ENCODE assay signal across 22 mouse cellular contexts in the genomic region with DNA sequence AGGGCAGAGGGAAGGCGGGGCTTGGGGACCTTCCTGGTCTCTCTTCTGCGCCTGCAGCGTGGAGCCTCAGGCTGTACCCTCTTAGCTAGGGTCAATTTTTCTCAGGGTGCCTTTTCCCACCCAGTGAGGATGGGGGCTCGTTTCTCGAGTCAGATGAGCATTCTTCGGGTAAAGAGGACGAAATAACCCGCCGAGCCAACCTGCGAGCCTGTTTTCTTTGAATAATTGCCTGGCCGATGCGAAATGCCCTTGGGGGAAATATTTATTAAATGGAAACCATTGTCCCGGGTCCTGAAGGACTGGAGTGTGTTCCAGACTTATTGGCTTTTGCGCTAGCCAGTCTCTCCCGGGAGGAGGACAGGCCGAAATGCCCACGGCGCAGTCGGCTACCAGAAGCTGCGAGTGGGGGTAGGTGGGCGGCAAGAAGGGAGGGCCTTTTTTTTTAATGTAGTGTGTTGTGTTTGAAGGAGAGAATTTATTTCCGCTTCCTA. TPM values are rescaled to one million over a fixed set of nuclear protein-coding genes. Genes with fewer than 3 reads are reported as not detected.
A peak's percentile ranks its signal among the peaks of the same experiment; 100 is the strongest.
DNase-seq lines count a peak whose midpoint lies in the region; ATAC-seq and TF ChIP-seq lines count a peak whose summit lies in the region.
"Had no signal": no experiment of that assay in that cellular context is flagged by ENCODE, and none has a peak within 500 bp of the region (broad histone marks: within the 10 kb centered on the region; RNA-seq: fewer than 3 reads in every experiment).

No protein-coding gene starts in this region.

- no peak for ATAC-seq in forebrain, postnatal 0 days
- no peak for ATAC-seq in forebrain, embryonic 16.5 days
- ATAC-seq in hindbrain, embryonic 12.5 days (ENCODE audit: low FRiP score), result no peak
- no peak for ATAC-seq in midbrain, embryonic 14.5 days (ENCODE audit: low FRiP score, low TSS enrichment)

- H3K4me1 ChIP-seq in forebrain, postnatal 0 days (ENCODE audit: insufficient read depth), result no peaks in the 10 kb centered on the region
- peaks cover 24% of the 10 kb centered on the region for H3K4me1 ChIP-seq in forebrain, embryonic 16.5 days (replicated peaks; ENCODE audit: control insufficient read depth, insufficient read depth, low read length)
- H3K4me1 ChIP-seq in E14TG2a.4 (replicated peaks; ENCODE audit: low read depth, low read length), result peaks cover 54% of the 10 kb centered on the region
- peaks cover 22% of the 10 kb centered on the region for H3K4me1 ChIP-seq in hindbrain, embryonic 12.5 days
- peaks cover 15% of the 10 kb centered on the region for H3K4me1 ChIP-seq in midbrain, embryonic 14.5 days (ENCODE audit: control insufficient read depth, insufficient read depth, low read length)

- no peaks in the 10 kb centered on the region for H3K36me3 ChIP-seq in forebrain, postnatal 0 days (ENCODE audit: insufficient read depth)
- no peaks in the 10 kb centered on the region for H3K36me3 ChIP-seq in forebrain, embryonic 16.5 days (ENCODE audit: control insufficient read depth, insufficient read depth)
- H3K36me3 ChIP-seq in E14TG2a.4 (ENCODE audit: insufficient read depth, low read length), result no peaks in the 10 kb centered on the region
- no peaks in the 10 kb centered on the region for H3K36me3 ChIP-seq in hindbrain, embryonic 12.5 days
- H3K36me3 ChIP-seq in midbrain, embryonic 14.5 days (ENCODE audit: control insufficient read depth, insufficient read depth, low read length), result no peaks in the 10 kb centered on the region
- H3K36me3 ChIP-seq: G1E had no signal

- no peak overlapping the region for H3K4me2 ChIP-seq in forebrain, postnatal 0 days (ENCODE audit: low read depth)
- H3K4me2 ChIP-seq in forebrain, embryonic 16.5 days (ENCODE audit: low read length), result no peak overlapping the region
- peak overlapping the region; percentile 41 for H3K4me2 ChIP-seq in hindbrain, embryonic 12.5 days (replicated peaks)
- peak overlapping the region; percentile 54 for H3K4me2 ChIP-seq in midbrain, embryonic 14.5 days (ENCODE audit: low read length)

- TF ChIP-seq CTCF in forebrain, postnatal 0 days (IDR thresholded peaks at IDR 0.05; ENCODE audit: low read depth), result no peak
- TF ChIP-seq CTCF in E14TG2a.4 (conservative IDR thresholded peaks at IDR 0.05; ENCODE audit: low read length), result no peak
- TF ChIP-seq CTCF in gastrocnemius, adult 2 months (IDR thresholded peaks at IDR 0.05), result no peak

- no peak overlapping the region for H3K9ac ChIP-seq in forebrain, postnatal 0 days
- H3K9ac ChIP-seq in forebrain, embryonic 16.5 days (replicated peaks; ENCODE audit: low read depth, low read length), result no peak overlapping the region
- H3K9ac ChIP-seq in hindbrain, embryonic 12.5 days, result no peak overlapping the region
- no peak overlapping the region for H3K9ac ChIP-seq in midbrain, embryonic 14.5 days (replicated peaks; ENCODE audit: low read length)
- H3K9ac ChIP-seq: lung, embryonic 14.5 days had no signal

- no peak overlapping the region for H3K27ac ChIP-seq in forebrain, postnatal 0 days (ENCODE audit: low read depth, low read length)
- H3K27ac ChIP-seq in forebrain, embryonic 16.5 days (ENCODE audit: low read length), result no peak overlapping the region
- H3K27ac ChIP-seq in hindbrain, embryonic 12.5 days, result no peak overlapping the region
- peak overlapping the region; percentile 32; the same call in 1 of the 2 replicates for H3K27ac ChIP-seq in midbrain, embryonic 14.5 days (replicated peaks; ENCODE audit: low read depth, low read length)
- no peak overlapping the region for H3K27ac ChIP-seq in gastrocnemius, adult 2 months

- no peaks in the 10 kb centered on the region for H3K9me3 ChIP-seq in forebrain, postnatal 0 days (ENCODE audit: low read length)
- no peaks in the 10 kb centered on the region for H3K9me3 ChIP-seq in forebrain, embryonic 16.5 days (ENCODE audit: control insufficient read depth, low read length)
- H3K9me3 ChIP-seq in E14TG2a.4 (ENCODE audit: low read length), result peaks cover 6% of the 10 kb centered on the region; the same call in 1 of the 2 replicates
- no peaks in the 10 kb centered on the region for H3K9me3 ChIP-seq in hindbrain, embryonic 12.5 days (replicated peaks)
- no peaks in the 10 kb centered on the region for H3K9me3 ChIP-seq in midbrain, embryonic 14.5 days (ENCODE audit: control insufficient read depth, low read length)

- intact Hi-C loops in left cerebral cortex, postnatal 14 days (cut with DNase I), result no loop called here
- intact Hi-C loops in gastrocnemius, adult 2 months (cut with DNase I), result no loop called here

- peak; percentile 20 for DNase-seq in forebrain, postnatal 0 days
- peak; percentile 51 for DNase-seq in midbrain, embryonic 14.5 days
- DNase-seq in left cerebral cortex, postnatal 14 days (ENCODE audit: low spot score in 2 of 2), result no peak
- DNase-seq in gastrocnemius, postnatal 10 days, result no peak
- DNase-seq in gastrocnemius, adult 2 months, result no peak
- DNase-seq: adrenal gland, postnatal 36 days; B cell, adult 2 months; cerebellum, adult 11-12 months; gastrocnemius, postnatal 14 days; kidney, adult 9 months; lung, embryonic 14.5 days; thymus, adult 2 months had no signal

- 2% methylated on average over 22 of the region's 22 CpGs for WGBS in forebrain, postnatal 0 days
- 2% methylated on average over 22 of the region's 22 CpGs for WGBS in forebrain, embryonic 16.5 days
- WGBS in hindbrain, embryonic 12.5 days, result 3% methylated on average over 22 of the region's 22 CpGs
- 1% methylated on average over 22 of the region's 22 CpGs for WGBS in midbrain, embryonic 14.5 days

- H3K27me3 ChIP-seq in forebrain, postnatal 0 days (ENCODE audit: insufficient read depth, low read length), result peaks cover 80% of the 10 kb centered on the region
- peaks cover 84% of the 10 kb centered on the region for H3K27me3 ChIP-seq in forebrain, embryonic 16.5 days (replicated peaks; ENCODE audit: control insufficient read depth, insufficient read depth, low read length)
- H3K27me3 ChIP-seq in E14TG2a.4 (ENCODE audit: insufficient read depth, low read length), result peaks cover 88% of the 10 kb centered on the region
- peaks cover 98% of the 10 kb centered on the region for H3K27me3 ChIP-seq in hindbrain, embryonic 12.5 days
- peaks cover 88% of the 10 kb centered on the region for H3K27me3 ChIP-seq in midbrain, embryonic 14.5 days (ENCODE audit: control insufficient read depth, insufficient read depth, low read length)

- no peak overlapping the region for H3K4me3 ChIP-seq in forebrain, postnatal 0 days (ENCODE audit: low read depth, low read length)
- no peak overlapping the region for H3K4me3 ChIP-seq in forebrain, embryonic 16.5 days (replicated peaks; ENCODE audit: low read length)
- H3K4me3 ChIP-seq in E14TG2a.4 (replicated peaks; ENCODE audit: low read length), result peak overlapping the region; percentile 67; the same call in 1 of the 2 replicates
- H3K4me3 ChIP-seq in hindbrain, embryonic 12.5 days, result 0 out of 2 replicates have a peak overlapping the region, but pooled peaks have one; percentile 0
- H3K4me3 ChIP-seq in midbrain, embryonic 14.5 days (replicated peaks; ENCODE audit: low read depth, low read length), result peak overlapping the region; percentile 41
- H3K4me3 ChIP-seq in gastrocnemius, adult 2 months, result no peak overlapping the region
- H3K4me3 ChIP-seq: megakaryocyte, embryonic 14.5 days had no signal

RNA-seq across cellular contexts. Expression of gene Sox14, which starts 1.1 kb away (rescaled TPM):
- 1.2 and 2.0 TPM in 2 replicates for total RNA-seq in forebrain, postnatal 0 days (2014; rRNA removed)
- 0.39 and 2.1 TPM in 2 replicates for polyA plus RNA-seq in forebrain, postnatal 0 days (2015; fragmentation: Nextera tagmentation; extraction: Ambion mirVana)
- polyA plus RNA-seq in forebrain, embryonic 16.5 days (2015; fragmentation: Nextera tagmentation; extraction: Ambion mirVana), result 1.1 and 1.8 TPM in 2 replicates
- polyA plus RNA-seq in hindbrain, embryonic 12.5 days (2016; fragmentation: Nextera tagmentation; extraction: Ambion mirVana), result 15.4 and 18.3 TPM in 2 replicates
- polyA plus RNA-seq in midbrain, embryonic 14.5 days (2014; fragmentation: Nextera tagmentation; extraction: Ambion mirVana), result 94.9 TPM in 2 replicates
- not detected for total RNA-seq in left cerebral cortex, postnatal 14 days (2021)
- total RNA-seq in gastrocnemius, postnatal 10 days (2021), result not detected
- total RNA-seq in gastrocnemius, adult 2 months (2021), result not detected
- total RNA-seq: adrenal gland, postnatal 36 days; gastrocnemius, postnatal 14 days; heart, postnatal 25 days; layer of hippocampus, adult 8-10 months; left cerebral cortex, postnatal 36 days; neutrophil, adult 5-6 weeks had no signal
- polyA plus RNA-seq: cortical plate, adult 2 months; G1E had no signal

Comparison
In these comparisons a context has a peak if more than half of its experiments do, and no peak if none do; other contexts are left out.
1. DNase-seq: peak in forebrain, postnatal 0 days (single experiment) and midbrain, embryonic 14.5 days (single experiment); none in left cerebral cortex, postnatal 14 days (0 of 2), gastrocnemius, postnatal 10 days (single experiment) and gastrocnemius, adult 2 months (single experiment).
2. H3K4me2 ChIP-seq: peak in hindbrain, embryonic 12.5 days (single experiment) and midbrain, embryonic 14.5 days (single experiment); none in forebrain, postnatal 0 days (single experiment) and forebrain, embryonic 16.5 days (single experiment).
3. H3K4me3 ChIP-seq: peak in E14TG2a.4 (single experiment), hindbrain, embryonic 12.5 days (single experiment) and midbrain, embryonic 14.5 days (single experiment); none in forebrain, postnatal 0 days (single experiment), forebrain, embryonic 16.5 days (single experiment) and gastrocnemius, adult 2 months (single experiment).